Mouse (Mus musculus): ENCODE data around the gene Anks6. TPM values are rescaled to one million over a fixed set of nuclear protein-coding genes. Genes with fewer than 3 reads are reported as not detected.

The Anks6 gene
- polyA plus RNA-seq, 1 experiment from 2014 or later: 4.0 TPM

- Histone ChIP-seq H3K9me3 (replicated peaks) (no peaks in the 10 kb centered on the region), H3K4me1 (peaks cover 23% of the 10 kb centered on the region), H3K27me3 (peaks cover 59% of the 10 kb centered on the region), H3K27ac (replicated peaks) (no peak overlapping the region), H3K4me2 (replicated peaks) (no peak overlapping the region), H3K9ac (no peak overlapping the region), H3K4me3 (replicated peaks) (no peak overlapping the region), H3K36me3 (no peaks in the 10 kb centered on the region)
- WGBS: 60% methylated on average over 3 of the region's 3 CpGs
- ATAC-seq (ENCODE audit: insufficient number of reproducible peaks, low FRiP score, low TSS enrichment, low read depth): no peak
Observed at GRCm38 (mm10) chr4:46988257-46988656, 69.0 kb downstream of the Anks6 start.

GRCm38 (mm10) chr4:46987809-46988208 lies 69.4 kb downstream of the Anks6 start:
- WGBS: 85% methylated on average over 6 of the region's 6 CpGs
- Histone ChIP-seq H3K36me3 (no peaks in the 10 kb centered on the region), H3K9ac (no peak overlapping the region), H3K27me3 (peaks cover 54% of the 10 kb centered on the region), H3K27ac (replicated peaks) (no peak overlapping the region), H3K9me3 (replicated peaks) (no peaks in the 10 kb centered on the region), H3K4me1 (peaks cover 23% of the 10 kb centered on the region), H3K4me3 (replicated peaks) (no peak overlapping the region), H3K4me2 (replicated peaks) (no peak overlapping the region)
- ATAC-seq (ENCODE audit: insufficient number of reproducible peaks, low FRiP score, low TSS enrichment, low read depth): no peak

- no peaks in the 10 kb centered on the region for H3K9me3 ChIP-seq (replicated peaks)
- no peak overlapping the region for H3K4me2 ChIP-seq (replicated peaks)
- ATAC-seq (ENCODE audit: insufficient number of reproducible peaks, low FRiP score, low TSS enrichment, low read depth): no peak
- no peaks in the 10 kb centered on the region for H3K36me3 ChIP-seq
- H3K27me3 ChIP-seq: peaks cover 37% of the 10 kb centered on the region
- no peak overlapping the region for H3K4me3 ChIP-seq (replicated peaks)
- H3K27ac ChIP-seq (replicated peaks): no peak overlapping the region
- H3K4me1 ChIP-seq: peaks cover 12% of the 10 kb centered on the region
- no peak overlapping the region for H3K9ac ChIP-seq
Observed at GRCm38 (mm10) chr4:46986054-46986453, 71.2 kb downstream of the Anks6 start.

- H3K4me1 ChIP-seq: no peaks in the 10 kb centered on the region
- no peak for ATAC-seq (ENCODE audit: insufficient number of reproducible peaks, low FRiP score, low TSS enrichment, low read depth)
- H3K4me3 ChIP-seq (replicated peaks): no peak overlapping the region
- H3K27me3 ChIP-seq: peaks cover 6% of the 10 kb centered on the region
- no peak overlapping the region for H3K27ac ChIP-seq (replicated peaks)
- H3K9me3 ChIP-seq (replicated peaks): no peaks in the 10 kb centered on the region
- no peaks in the 10 kb centered on the region for H3K36me3 ChIP-seq
- 64% methylated on average over 5 of the region's 5 CpGs for WGBS
- H3K4me2 ChIP-seq (replicated peaks): no peak overlapping the region
- no peak overlapping the region for H3K9ac ChIP-seq
Observed at GRCm38 (mm10) chr4:46982912-46983311, 74.3 kb downstream of the Anks6 start.

- H3K9ac ChIP-seq: no peak overlapping the region
- ATAC-seq (ENCODE audit: insufficient number of reproducible peaks, low FRiP score, low TSS enrichment, low read depth): no peak
- 84% methylated on average over 4 of the region's 4 CpGs for WGBS
- no peaks in the 10 kb centered on the region for H3K9me3 ChIP-seq (replicated peaks)
- H3K4me1 ChIP-seq: no peaks in the 10 kb centered on the region
- H3K4me2 ChIP-seq (replicated peaks): no peak overlapping the region
- H3K4me3 ChIP-seq (replicated peaks): no peak overlapping the region
- H3K27ac ChIP-seq (replicated peaks): no peak overlapping the region
- H3K27me3 ChIP-seq: peaks cover 5% of the 10 kb centered on the region; the same call in 1 of the 2 replicates
- H3K36me3 ChIP-seq: no peaks in the 10 kb centered on the region
Observed at GRCm38 (mm10) chr4:46982094-46982493, 75.1 kb downstream of the Anks6 start.

GRCm38 (mm10) chr4:46978371-46978770 lies 78.9 kb downstream of the Anks6 start:
- no peaks in the 10 kb centered on the region for H3K9me3 ChIP-seq (replicated peaks)
- H3K9ac ChIP-seq: no peak overlapping the region
- no peaks in the 10 kb centered on the region for H3K4me1 ChIP-seq
- ATAC-seq (ENCODE audit: insufficient number of reproducible peaks, low FRiP score, low TSS enrichment, low read depth): no peak
- no peaks in the 10 kb centered on the region for H3K27me3 ChIP-seq
- H3K36me3 ChIP-seq: no peaks in the 10 kb centered on the region
- H3K4me3 ChIP-seq (replicated peaks): no peak overlapping the region
- H3K4me2 ChIP-seq (replicated peaks): no peak overlapping the region
- WGBS: 78% methylated on average over 6 of the region's 6 CpGs
- no peak overlapping the region for H3K27ac ChIP-seq (replicated peaks)

GRCm38 (mm10) chr4:46977161-46977560 lies 80.1 kb downstream of the Anks6 start:
- Histone ChIP-seq H3K4me1 (no peaks in the 10 kb centered on the region), H3K27me3 (no peaks in the 10 kb centered on the region), H3K27ac (replicated peaks) (no peak overlapping the region), H3K9me3 (replicated peaks) (no peaks in the 10 kb centered on the region), H3K4me2 (replicated peaks) (no peak overlapping the region), H3K36me3 (no peaks in the 10 kb centered on the region), H3K4me3 (replicated peaks) (no peak overlapping the region), H3K9ac (no peak overlapping the region)
- 85% methylated on average over 7 of the region's 7 CpGs for WGBS
- ATAC-seq (ENCODE audit: insufficient number of reproducible peaks, low FRiP score, low TSS enrichment, low read depth): no peak

- no peak overlapping the region for H3K4me3 ChIP-seq (replicated peaks)
- H3K4me1 ChIP-seq: no peaks in the 10 kb centered on the region
- no peak for ATAC-seq (ENCODE audit: insufficient number of reproducible peaks, low FRiP score, low TSS enrichment, low read depth)
- H3K27ac ChIP-seq (replicated peaks): no peak overlapping the region
- no peaks in the 10 kb centered on the region for H3K36me3 ChIP-seq
- 55% methylated on average over 11 of the region's 11 CpGs for WGBS
- H3K27me3 ChIP-seq: no peaks in the 10 kb centered on the region
- no peaks in the 10 kb centered on the region for H3K9me3 ChIP-seq (replicated peaks)
- H3K4me2 ChIP-seq (replicated peaks): no peak overlapping the region
- no peak overlapping the region for H3K9ac ChIP-seq
Observed at GRCm38 (mm10) chr4:46976671-46977071, 80.6 kb downstream of the Anks6 start.

GRCm38 (mm10) chr4:46973322-46973721 lies 83.9 kb downstream of the Anks6 start:
- Histone ChIP-seq H3K27ac (replicated peaks) (no peak overlapping the region), H3K4me3 (replicated peaks) (no peak overlapping the region), H3K27me3 (no peaks in the 10 kb centered on the region), H3K36me3 (no peaks in the 10 kb centered on the region), H3K9ac (no peak overlapping the region), H3K9me3 (replicated peaks) (no peaks in the 10 kb centered on the region), H3K4me1 (no peaks in the 10 kb centered on the region), H3K4me2 (replicated peaks) (no peak overlapping the region)
- WGBS: 73% methylated on average over 10 of the region's 10 CpGs
- ATAC-seq (ENCODE audit: insufficient number of reproducible peaks, low FRiP score, low TSS enrichment, low read depth): no peak

GRCm38 (mm10) chr4:46967981-46968380 lies 89.2 kb downstream of the Anks6 start:
- Histone ChIP-seq H3K9ac (no peak overlapping the region), H3K4me2 (replicated peaks) (no peak overlapping the region), H3K36me3 (no peaks in the 10 kb centered on the region), H3K9me3 (replicated peaks) (no peaks in the 10 kb centered on the region), H3K4me1 (no peaks in the 10 kb centered on the region), H3K4me3 (replicated peaks) (no peak overlapping the region), H3K27me3 (no peaks in the 10 kb centered on the region), H3K27ac (replicated peaks) (no peak overlapping the region)
- no peak for ATAC-seq (ENCODE audit: insufficient number of reproducible peaks, low FRiP score, low TSS enrichment, low read depth)
- 86% methylated on average over 10 of the region's 10 CpGs for WGBS

- Histone ChIP-seq H3K4me1 (no peaks in the 10 kb centered on the region), H3K9me3 (replicated peaks) (no peaks in the 10 kb centered on the region), H3K27ac (replicated peaks) (no peak overlapping the region), H3K27me3 (no peaks in the 10 kb centered on the region), H3K4me2 (replicated peaks) (no peak overlapping the region), H3K36me3 (no peaks in the 10 kb centered on the region), H3K4me3 (replicated peaks) (no peak overlapping the region), H3K9ac (no peak overlapping the region)
- no peak for ATAC-seq (ENCODE audit: insufficient number of reproducible peaks, low FRiP score, low TSS enrichment, low read depth)
Observed at GRCm38 (mm10) chr4:46966551-46966950, 90.7 kb downstream of the Anks6 start.

Measured in embryonic facial prominence, embryonic 15.5 days (tissue).